Mouse (Mus musculus): ENCODE measurements at regions not wholly inside any gene's neighbourhood (a gene's known extent, or its start where the extent isn't known, plus 50 kb on each side); places are given as distances from the start of the nearest gene placed in this dataset.

GRCm38 (mm10) chr3:60277791-60278190, 194.8 kb upstream of the Mbnl1 start:
- no peak overlapping the region for H3K9ac ChIP-seq (replicated peaks)
- H3K4me2 ChIP-seq (ENCODE audit: low read depth) = no peak overlapping the region
- TF ChIP-seq EP300 (IDR thresholded peaks at IDR 0.05; ENCODE audit: low read depth) (no peak), CTCF (IDR thresholded peaks at IDR 0.05; ENCODE audit: low read depth) (no peak)
- no peaks in the 10 kb centered on the region for H3K27me3 ChIP-seq (ENCODE audit: control insufficient read depth, insufficient read depth, low read length)
- H3K4me1 ChIP-seq (replicated peaks; ENCODE audit: control insufficient read depth in 2 of 2, insufficient read depth in 2 of 2, low read length in 1 of 2) = no peaks in the 10 kb centered on the region
- H3K4me3 ChIP-seq (ENCODE audit: insufficient read depth in 1 of 2, low read depth in 2 of 2, low read length in 2 of 2) = no peak overlapping the region
- no peak overlapping the region for H3K27ac ChIP-seq
- 69% methylated on average over 1 of the region's 1 CpGs for WGBS (ENCODE audit: insufficient replicate concordance)
- H3K9me3 ChIP-seq (ENCODE audit: control insufficient read depth, low read length) = no peaks in the 10 kb centered on the region
- no peak for DNase-seq (ENCODE audit: low read depth in 3 of 3, low spot score in 3 of 3)
- H3K36me3 ChIP-seq (replicated peaks; ENCODE audit: control insufficient read depth, insufficient read depth, low read depth) = no peaks in the 10 kb centered on the region
- ATAC-seq (ENCODE audit: insufficient read depth) = no peak

DNA sequence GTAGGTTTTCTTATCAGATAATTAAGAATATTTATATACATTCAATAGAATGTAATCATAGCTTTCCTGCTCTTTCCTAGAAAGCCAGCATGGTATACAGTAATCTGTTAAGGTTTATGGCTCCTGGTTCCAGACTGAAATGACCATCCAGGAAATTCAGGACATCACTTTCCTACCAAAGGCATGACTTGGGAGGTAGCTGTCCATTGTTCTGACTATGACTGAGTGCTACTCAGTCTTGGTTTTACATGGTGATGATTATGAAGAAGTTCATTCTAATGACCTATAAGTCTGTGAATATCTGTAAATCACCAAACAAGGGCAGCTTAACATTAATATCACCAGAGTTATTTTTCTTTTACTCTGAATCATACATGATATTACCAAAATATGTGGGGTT, 191.4 kb upstream of the Mbnl1 start:
- DNase-seq (ENCODE audit: low read depth in 3 of 3, low spot score in 3 of 3) = no peak
- H3K4me1 ChIP-seq (replicated peaks; ENCODE audit: control insufficient read depth in 2 of 2, insufficient read depth in 2 of 2, low read length in 1 of 2) = no peaks in the 10 kb centered on the region
- no peaks in the 10 kb centered on the region for H3K9me3 ChIP-seq (ENCODE audit: control insufficient read depth, low read length)
- H3K36me3 ChIP-seq (replicated peaks; ENCODE audit: control insufficient read depth, insufficient read depth, low read depth) = no peaks in the 10 kb centered on the region
- ATAC-seq (ENCODE audit: insufficient read depth) = no peak
- TF ChIP-seq EP300 (IDR thresholded peaks at IDR 0.05; ENCODE audit: low read depth) = no peak
- no peak for TF ChIP-seq CTCF (IDR thresholded peaks at IDR 0.05; ENCODE audit: low read depth)
- no peak overlapping the region for H3K27ac ChIP-seq
- H3K27me3 ChIP-seq (ENCODE audit: control insufficient read depth, insufficient read depth, low read length) = no peaks in the 10 kb centered on the region
- H3K9ac ChIP-seq (replicated peaks) = no peak overlapping the region
- H3K4me3 ChIP-seq (ENCODE audit: insufficient read depth in 1 of 2, low read depth in 2 of 2, low read length in 2 of 2) = no peak overlapping the region
- no peak overlapping the region for H3K4me2 ChIP-seq (ENCODE audit: low read depth)

- Histone ChIP-seq H3K9me3 (ENCODE audit: control insufficient read depth, low read length) (no peaks in the 10 kb centered on the region), H3K4me3 (ENCODE audit: insufficient read depth in 1 of 2, low read depth in 2 of 2, low read length in 2 of 2) (no peak overlapping the region), H3K27me3 (ENCODE audit: control insufficient read depth, insufficient read depth, low read length) (no peaks in the 10 kb centered on the region), H3K4me2 (ENCODE audit: low read depth) (no peak overlapping the region), H3K9ac (replicated peaks) (no peak overlapping the region), H3K27ac (no peak overlapping the region), H3K36me3 (replicated peaks; ENCODE audit: control insufficient read depth, insufficient read depth, low read depth) (no peaks in the 10 kb centered on the region), H3K4me1 (replicated peaks; ENCODE audit: control insufficient read depth in 2 of 2, insufficient read depth in 2 of 2, low read length in 1 of 2) (no peaks in the 10 kb centered on the region)
- ATAC-seq (ENCODE audit: insufficient read depth) (no peak), DNase-seq (ENCODE audit: low read depth in 3 of 3, low spot score in 3 of 3) (no peak)
- TF ChIP-seq EP300 (IDR thresholded peaks at IDR 0.05; ENCODE audit: low read depth) (no peak), CTCF (IDR thresholded peaks at IDR 0.05; ENCODE audit: low read depth) (no peak)
- WGBS (ENCODE audit: insufficient replicate concordance) = 37% methylated on average over 3 of the region's 3 CpGs
These were observed 190.6 kb upstream of the Mbnl1 start for GRCm38 (mm10) chr3:60281959-60282495.

GRCm38 (mm10) chr3:60292142-60292541, 180.5 kb upstream of the Mbnl1 start:
- DNase-seq (ENCODE audit: low read depth in 3 of 3, low spot score in 3 of 3) (no peak), ATAC-seq (ENCODE audit: insufficient read depth) (no peak)
- H3K36me3 ChIP-seq (replicated peaks; ENCODE audit: control insufficient read depth, insufficient read depth, low read depth) = no peaks in the 10 kb centered on the region
- H3K4me1 ChIP-seq (replicated peaks; ENCODE audit: control insufficient read depth in 2 of 2, insufficient read depth in 2 of 2, low read length in 1 of 2) = no peaks in the 10 kb centered on the region
- no peak for TF ChIP-seq CTCF (IDR thresholded peaks at IDR 0.05; ENCODE audit: low read depth)
- no peak for TF ChIP-seq EP300 (IDR thresholded peaks at IDR 0.05; ENCODE audit: low read depth)
- no peak overlapping the region for H3K4me3 ChIP-seq (ENCODE audit: insufficient read depth in 1 of 2, low read depth in 2 of 2, low read length in 2 of 2)
- H3K27ac ChIP-seq = no peak overlapping the region
- H3K9me3 ChIP-seq (ENCODE audit: control insufficient read depth, low read length) = no peaks in the 10 kb centered on the region
- WGBS (ENCODE audit: insufficient replicate concordance) = 75% methylated on average over 2 of the region's 2 CpGs
- no peak overlapping the region for H3K4me2 ChIP-seq (ENCODE audit: low read depth)
- H3K9ac ChIP-seq (replicated peaks) = no peak overlapping the region
- no peaks in the 10 kb centered on the region for H3K27me3 ChIP-seq (ENCODE audit: control insufficient read depth, insufficient read depth, low read length)

- H3K4me2 ChIP-seq (ENCODE audit: low read depth) = no peak overlapping the region
- H3K9me3 ChIP-seq (ENCODE audit: control insufficient read depth, low read length) = no peaks in the 10 kb centered on the region
- H3K4me1 ChIP-seq (replicated peaks; ENCODE audit: control insufficient read depth in 2 of 2, insufficient read depth in 2 of 2, low read length in 1 of 2) = no peaks in the 10 kb centered on the region
- TF ChIP-seq CTCF (IDR thresholded peaks at IDR 0.05; ENCODE audit: low read depth) = no peak
- no peak for TF ChIP-seq EP300 (IDR thresholded peaks at IDR 0.05; ENCODE audit: low read depth)
- H3K4me3 ChIP-seq (ENCODE audit: insufficient read depth in 1 of 2, low read depth in 2 of 2, low read length in 2 of 2) = no peak overlapping the region
- ATAC-seq (ENCODE audit: insufficient read depth) (no peak), DNase-seq (ENCODE audit: low read depth in 3 of 3, low spot score in 3 of 3) (no peak)
- no peak overlapping the region for H3K9ac ChIP-seq (replicated peaks)
- H3K27me3 ChIP-seq (ENCODE audit: control insufficient read depth, insufficient read depth, low read length) = no peaks in the 10 kb centered on the region
- WGBS (ENCODE audit: insufficient replicate concordance) = 66% methylated on average over 2 of the region's 2 CpGs
- H3K36me3 ChIP-seq (replicated peaks; ENCODE audit: control insufficient read depth, insufficient read depth, low read depth) = no peaks in the 10 kb centered on the region
- H3K27ac ChIP-seq = no peak overlapping the region
These were observed 179.7 kb upstream of the Mbnl1 start for GRCm38 (mm10) chr3:60292940-60293339.

All from liver, embryonic 14.5 days (tissue).